ENCODE assay signal across 8 mouse cellular contexts in genomic region chr19:18631161-18631643, GRCm38 (mm10). TPM values are rescaled to one million over a fixed set of nuclear protein-coding genes. Genes with fewer than 3 reads are reported as not detected.
A peak's percentile ranks its signal among the peaks of the same experiment; 100 is the strongest.
DNase-seq lines count a peak whose midpoint lies in the region; ATAC-seq and TF ChIP-seq lines count a peak whose summit lies in the region.

No protein-coding gene starts in this region.

- under 1% methylated on average over 40 of the region's 40 CpGs for WGBS in bone marrow, adult 2 months
- WGBS in hindbrain, embryonic 15.5 days, result under 1% methylated on average over 40 of the region's 40 CpGs
- WGBS in macrophage (ENCODE audit: missing documents), result under 1% methylated on average over 40 of the region's 40 CpGs

- peaks cover 75% of the 10 kb centered on the region for H3K79me2 ChIP-seq in macrophage (ENCODE audit: inconsistent target)

- H3K27me3 ChIP-seq in hindbrain, embryonic 15.5 days, result peaks cover 7% of the 10 kb centered on the region; the same call in 1 of the 2 replicates

- no peak for TF ChIP-seq POLR2A in bone marrow, adult 2 months (IDR thresholded peaks at IDR 0.05; ENCODE audit: borderline replicate concordance, control insufficient read depth, low read depth, low read length)

- peak overlapping the region; percentile 99 for H3K27ac ChIP-seq in bone marrow, adult 2 months (ENCODE audit: control insufficient read depth, insufficient read depth, low read depth, low read length, poor library complexity)
- H3K27ac ChIP-seq in hindbrain, embryonic 15.5 days (replicated peaks), result peak overlapping the region; percentile 56
- peak overlapping the region; percentile 66 for H3K27ac ChIP-seq in left cerebral cortex, adult 2 months
- H3K27ac ChIP-seq in macrophage, result peak overlapping the region; percentile 89

- no peak; the same call in 1 of the 2 replicates for ATAC-seq in hindbrain, embryonic 15.5 days (ENCODE audit: low FRiP score, low read depth)

- H3K4me2 ChIP-seq in hindbrain, embryonic 15.5 days, result peak overlapping the region; percentile 88

- no peaks in the 10 kb centered on the region for H3K36me3 ChIP-seq in hindbrain, embryonic 15.5 days
- H3K36me3 ChIP-seq in macrophage (ENCODE audit: inconsistent target), result no peaks in the 10 kb centered on the region; the same call in 1 of the 2 replicates

- intact Hi-C loops in left cerebral cortex, adult 2 months (cut with DNase I), result loop anchor here (5.0 kb wide), 1 partner anchor 41 kb away; the partner anchor contains the start of gene Carnmt1

- H3K4me3 ChIP-seq in bone marrow, adult 2 months (replicated peaks; ENCODE audit: control insufficient read depth, low read depth, low read length), result peak overlapping the region; percentile 97
- H3K4me3 ChIP-seq in hindbrain, embryonic 15.5 days, result peak overlapping the region; percentile 68
- H3K4me3 ChIP-seq in left cerebral cortex, adult 2 months, result peak overlapping the region; percentile 75
- H3K4me3 ChIP-seq in macrophage (ENCODE audit: inconsistent target), result peak overlapping the region; percentile 69

- DNase-seq in ES-CJ7 (ENCODE audit: low read depth, low spot score), result peak; percentile 20
- DNase-seq in gastrocnemius, adult 8-10 months (ENCODE audit: low spot score in 2 of 2), result peak; percentile 54 to 62
- DNase-seq in left cerebral cortex, adult 2 months (ENCODE audit: extremely low spot score in 1 of 2, low spot score in 2 of 2), result peak; percentile 29 to 40
- peak; percentile 48 to 58 for DNase-seq in right cerebral cortex, postnatal 10 days (ENCODE audit: low spot score in 2 of 2)
- DNase-seq in urinary bladder, postnatal 4 days (ENCODE audit: low spot score in 2 of 2), result peak; percentile 48 to 69

- peak overlapping the region; percentile 51 for H3K9ac ChIP-seq in hindbrain, embryonic 15.5 days

- H3K4me1 ChIP-seq in bone marrow, adult 2 months (ENCODE audit: control insufficient read depth, insufficient read depth, low read length), result peaks cover 1% of the 10 kb centered on the region
- peaks cover 13% of the 10 kb centered on the region for H3K4me1 ChIP-seq in hindbrain, embryonic 15.5 days (replicated peaks)

- TF ChIP-seq CTCF in bone marrow, adult 2 months (IDR thresholded peaks at IDR 0.05; ENCODE audit: control insufficient read depth, insufficient read depth, low read length), result no peak
- TF ChIP-seq CTCF in left cerebral cortex, adult 2 months (IDR thresholded peaks at IDR 0.05), result no peak

- H3K9me3 ChIP-seq in hindbrain, embryonic 15.5 days, result no peaks in the 10 kb centered on the region

RNA-seq across cellular contexts. Expression of gene Ostf1, which starts 0.4 kb away (rescaled TPM):
- 32.5 and 64.7 TPM in 2 replicates for polyA plus RNA-seq in bone marrow, adult 2 months (2011; ENCODE audit: insufficient read depth, insufficient read length, low replicate concordance, missing spikeins)
- total RNA-seq in gastrocnemius, adult 8-10 months (2022), result 10 to 100 TPM; 22.1 to 28.5 (median 25.5) TPM
- 53.1 and 56.7 TPM in 2 replicates for polyA plus RNA-seq in hindbrain, embryonic 15.5 days (2015; fragmentation: Nextera tagmentation; extraction: Ambion mirVana)
- 10 to 100 TPM; 18.8 to 19.7 TPM for total RNA-seq in left cerebral cortex, adult 2 months (2021)
- 100 to 1,000 TPM in 20 of 26 experiments, 10 to 100 TPM in 6; 48.7 to 282 (median 168) TPM for total RNA-seq in macrophage (2018; cell fraction: chromatin; rRNA removed)
- total RNA-seq in macrophage (2018; cell fraction: cytosol; rRNA removed), result 100 to 1,000 TPM; 397 to 624 (median 488) TPM
- total RNA-seq in macrophage (2018; cell fraction: nucleus; rRNA removed), result 100 to 1,000 TPM in 24 of 26 experiments, 10 to 100 TPM in 2; 89.5 to 224 (median 144) TPM
- polyA plus RNA-seq in macrophage (2018), result 515 to 693 TPM (median 583 TPM) in 3 replicates

RNA-seq across cellular contexts. Expression of gene Nmrk1, which starts 0.5 kb away (rescaled TPM):
- 3.0 and 14.9 TPM in 2 replicates for polyA plus RNA-seq in bone marrow, adult 2 months (2011; ENCODE audit: insufficient read depth, insufficient read length, low replicate concordance, missing spikeins)
- total RNA-seq in gastrocnemius, adult 8-10 months (2022), result 1 to 10 TPM; 3.0 to 4.8 (median 3.6) TPM
- 9.3 and 10.0 TPM in 2 replicates for polyA plus RNA-seq in hindbrain, embryonic 15.5 days (2015; fragmentation: Nextera tagmentation; extraction: Ambion mirVana)
- total RNA-seq in left cerebral cortex, adult 2 months (2021), result 1 to 10 TPM; 4.9 to 5.4 TPM
- total RNA-seq in macrophage (2018; cell fraction: chromatin; rRNA removed), result 100 to 1,000 TPM in 4 of 26 experiments, 10 to 100 TPM in 22; 13.6 to 128 (median 43.0) TPM
- 10 to 100 TPM in 18 of 26 experiments, 1 to 10 TPM in 8; 5.3 to 26.5 (median 12.8) TPM for total RNA-seq in macrophage (2018; cell fraction: cytosol; rRNA removed)
- total RNA-seq in macrophage (2018; cell fraction: nucleus; rRNA removed), result 100 to 1,000 TPM in 1 of 26 experiments, 10 to 100 TPM in 25; 11.7 to 114 (median 31.0) TPM
- polyA plus RNA-seq in macrophage (2018), result 16.2 to 41.4 TPM (median 17.9 TPM) in 3 replicates

RNA-seq across cellular contexts. Expression of gene Carnmt1, which starts 39.4 kb away (rescaled TPM):
- polyA plus RNA-seq in bone marrow, adult 2 months (2011; ENCODE audit: insufficient read depth, insufficient read length, low replicate concordance, missing spikeins), result 7.8 and 9.8 TPM in 2 replicates
- 100 to 1,000 TPM; 103 to 147 (median 134) TPM for total RNA-seq in gastrocnemius, adult 8-10 months (2022)
- polyA plus RNA-seq in hindbrain, embryonic 15.5 days (2015; fragmentation: Nextera tagmentation; extraction: Ambion mirVana), result 15.2 and 19.3 TPM in 2 replicates
- 10 to 100 TPM; 12.6 to 12.9 TPM for total RNA-seq in left cerebral cortex, adult 2 months (2021)
- total RNA-seq in macrophage (2018; cell fraction: chromatin; rRNA removed), result 10 to 100 TPM in 11 of 26 experiments, 1 to 10 TPM in 15; 1.2 to 24.0 (median 7.4) TPM
- 10 to 100 TPM; 10.2 to 24.7 (median 14.6) TPM for total RNA-seq in macrophage (2018; cell fraction: cytosol; rRNA removed)
- 10 to 100 TPM in 12 of 26 experiments, 1 to 10 TPM in 14; 5.0 to 28.0 (median 9.5) TPM for total RNA-seq in macrophage (2018; cell fraction: nucleus; rRNA removed)
- 11.1 to 21.8 TPM (median 21.2 TPM) in 3 replicates for polyA plus RNA-seq in macrophage (2018)
